Mouse (Mus musculus): ENCODE results near the gene Snap47. TPM values are rescaled to one million over a fixed set of nuclear protein-coding genes. Genes with fewer than 3 reads are reported as not detected.

The Snap47 gene
- polyA plus RNA-seq, 1 experiment from 2014 or later, result 108 TPM

DNA sequence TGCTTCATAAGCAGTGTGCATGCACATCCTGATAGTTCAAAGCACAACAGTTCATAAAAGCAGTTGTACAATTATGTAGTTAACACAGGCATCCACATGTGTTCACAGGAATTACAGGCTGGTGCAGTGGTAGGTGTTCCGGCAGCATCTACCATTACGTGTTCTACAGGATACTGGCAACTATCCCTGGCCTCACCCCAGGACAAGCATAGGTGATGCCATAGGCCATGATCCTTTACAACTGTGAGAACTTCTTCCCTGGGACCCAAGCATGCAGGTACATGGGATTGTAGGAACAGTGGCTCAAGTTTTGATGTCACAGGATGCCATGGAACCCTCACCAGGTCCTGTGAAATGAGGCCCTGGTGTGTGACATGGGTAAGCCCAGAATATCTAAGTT, 9.5 kb upstream of the Snap47 start:
- Histone ChIP-seq H3K4me3 (ENCODE audit: low read length) (no peak overlapping the region), H3K27ac (ENCODE audit: low read depth, low read length) (no peak overlapping the region)
- no peak for ATAC-seq (ENCODE audit: low FRiP score, low TSS enrichment)

DNA sequence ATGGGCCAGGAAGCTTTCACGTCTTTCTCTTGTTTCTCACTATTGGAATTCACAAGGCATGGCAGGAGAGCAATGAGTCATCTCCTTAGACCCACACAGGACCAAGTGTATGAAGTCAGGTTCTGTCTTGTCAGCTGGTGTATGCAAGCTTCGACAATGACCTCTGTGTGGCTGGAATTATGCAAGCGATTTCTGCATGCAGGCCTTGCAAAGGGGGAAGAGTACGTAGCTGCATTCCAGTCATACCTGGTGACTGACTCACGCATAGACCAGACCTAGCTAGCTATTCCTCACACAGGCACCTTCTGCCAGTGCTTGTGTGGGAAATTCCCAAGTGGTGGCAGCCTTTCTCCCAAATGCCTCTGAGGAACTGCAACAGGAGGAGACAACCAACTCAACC, 8.0 kb upstream of the Snap47 start:
- no peak for ATAC-seq (ENCODE audit: low FRiP score, low TSS enrichment)
- Histone ChIP-seq H3K27me3 (ENCODE audit: control insufficient read depth, insufficient read depth, low read length) (no peaks in the 10 kb centered on the region), H3K4me1 (ENCODE audit: control insufficient read depth, insufficient read depth, low read length) (no peaks in the 10 kb centered on the region), H3K4me2 (replicated peaks; ENCODE audit: low read depth, low read length) (no peak overlapping the region), H3K36me3 (ENCODE audit: control insufficient read depth, insufficient read depth, low read length) (peaks cover 66% of the 10 kb centered on the region), H3K4me3 (ENCODE audit: low read length) (no peak overlapping the region), H3K27ac (ENCODE audit: low read depth, low read length) (0 out of 2 replicates have a peak overlapping the region, but pooled peaks have one; percentile 24), H3K9ac (ENCODE audit: low read depth, low read length) (no peak overlapping the region), H3K9me3 (ENCODE audit: control insufficient read depth, low read length) (peaks cover 18% of the 10 kb centered on the region)
- WGBS, result 58% methylated on average over 5 of the region's 5 CpGs

More for the DNA sequence above, 9.5 kb upstream of the Snap47 start:
- H3K36me3 ChIP-seq (ENCODE audit: control insufficient read depth, insufficient read depth, low read length), result peaks cover 58% of the 10 kb centered on the region
- 95% methylated on average over 2 of the region's 2 CpGs for WGBS
- H3K4me1 ChIP-seq (ENCODE audit: control insufficient read depth, insufficient read depth, low read length), result no peaks in the 10 kb centered on the region
- H3K27me3 ChIP-seq (ENCODE audit: control insufficient read depth, insufficient read depth, low read length), result no peaks in the 10 kb centered on the region
- no peak overlapping the region for H3K4me2 ChIP-seq (replicated peaks; ENCODE audit: low read depth, low read length)
- no peak overlapping the region for H3K9ac ChIP-seq (ENCODE audit: low read depth, low read length)
- peaks cover 28% of the 10 kb centered on the region for H3K9me3 ChIP-seq (ENCODE audit: control insufficient read depth, low read length)

DNA sequence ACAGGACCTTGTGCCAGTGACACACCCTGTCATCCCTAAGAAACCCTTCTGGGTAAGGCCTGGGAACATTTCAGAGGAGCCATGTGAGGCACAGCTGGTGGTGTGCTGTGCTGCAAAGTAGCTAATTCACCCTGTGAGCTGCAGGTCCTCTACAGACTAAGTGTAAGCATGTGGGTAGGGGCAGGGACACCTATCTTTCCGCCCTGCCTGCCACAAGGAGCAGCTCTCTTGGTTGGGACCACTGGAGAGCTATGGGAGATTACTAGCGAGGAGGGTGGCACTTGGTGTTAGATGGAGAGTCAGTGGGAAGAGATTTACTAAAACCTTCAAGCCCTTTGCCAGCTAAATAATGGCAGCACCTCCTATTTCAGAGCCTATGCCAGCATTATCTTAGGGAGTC, 5.9 kb upstream of the Snap47 start:
- H3K4me2 ChIP-seq (replicated peaks; ENCODE audit: low read depth, low read length), result no peak overlapping the region
- ATAC-seq (ENCODE audit: low FRiP score, low TSS enrichment), result no peak
- H3K36me3 ChIP-seq (ENCODE audit: control insufficient read depth, insufficient read depth, low read length), result peaks cover 58% of the 10 kb centered on the region
- H3K9me3 ChIP-seq (ENCODE audit: control insufficient read depth, low read length), result no peaks in the 10 kb centered on the region
- no peak overlapping the region for H3K27ac ChIP-seq (ENCODE audit: low read depth, low read length)
- no peaks in the 10 kb centered on the region for H3K27me3 ChIP-seq (ENCODE audit: control insufficient read depth, insufficient read depth, low read length)
- no peak overlapping the region for H3K9ac ChIP-seq (ENCODE audit: low read depth, low read length)
- no peaks in the 10 kb centered on the region for H3K4me1 ChIP-seq (ENCODE audit: control insufficient read depth, insufficient read depth, low read length)
- 89% methylated on average over 2 of the region's 2 CpGs for WGBS
- no peak overlapping the region for H3K4me3 ChIP-seq (ENCODE audit: low read length)

DNA sequence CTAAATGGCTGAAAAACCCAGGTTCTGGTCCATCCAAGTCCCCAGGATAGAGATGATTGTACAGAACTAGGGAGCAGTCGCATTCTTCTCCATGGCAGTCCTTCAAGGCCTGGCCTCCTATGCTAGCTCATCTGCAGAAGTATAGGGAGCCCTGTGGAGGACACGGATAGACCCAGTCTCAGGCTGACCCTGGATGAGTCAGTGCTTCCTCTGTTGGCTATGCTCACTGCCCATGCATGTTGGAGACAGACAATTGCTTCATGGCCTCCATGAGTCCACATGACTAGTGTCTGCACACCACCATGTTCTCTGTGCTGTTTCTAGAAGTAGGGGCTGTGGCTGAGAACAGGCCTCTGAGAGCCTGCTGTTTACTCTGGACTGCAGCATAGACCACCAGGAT, 5.4 kb upstream of the Snap47 start:
- no peaks in the 10 kb centered on the region for H3K27me3 ChIP-seq (ENCODE audit: control insufficient read depth, insufficient read depth, low read length)
- no peak for ATAC-seq (ENCODE audit: low FRiP score, low TSS enrichment)
- no peak overlapping the region for H3K4me3 ChIP-seq (ENCODE audit: low read length)
- peaks cover 2% of the 10 kb centered on the region for H3K4me1 ChIP-seq (ENCODE audit: control insufficient read depth, insufficient read depth, low read length)
- H3K36me3 ChIP-seq (ENCODE audit: control insufficient read depth, insufficient read depth, low read length), result peaks cover 55% of the 10 kb centered on the region
- H3K9me3 ChIP-seq (ENCODE audit: control insufficient read depth, low read length), result no peaks in the 10 kb centered on the region
- no peak overlapping the region for H3K27ac ChIP-seq (ENCODE audit: low read depth, low read length)
- no peak overlapping the region for H3K4me2 ChIP-seq (replicated peaks; ENCODE audit: low read depth, low read length)
- no peak overlapping the region for H3K9ac ChIP-seq (ENCODE audit: low read depth, low read length)
- whole genome bisulfite sequencing, result 93% methylated on average over 2 of the region's 2 CpGs

DNA sequence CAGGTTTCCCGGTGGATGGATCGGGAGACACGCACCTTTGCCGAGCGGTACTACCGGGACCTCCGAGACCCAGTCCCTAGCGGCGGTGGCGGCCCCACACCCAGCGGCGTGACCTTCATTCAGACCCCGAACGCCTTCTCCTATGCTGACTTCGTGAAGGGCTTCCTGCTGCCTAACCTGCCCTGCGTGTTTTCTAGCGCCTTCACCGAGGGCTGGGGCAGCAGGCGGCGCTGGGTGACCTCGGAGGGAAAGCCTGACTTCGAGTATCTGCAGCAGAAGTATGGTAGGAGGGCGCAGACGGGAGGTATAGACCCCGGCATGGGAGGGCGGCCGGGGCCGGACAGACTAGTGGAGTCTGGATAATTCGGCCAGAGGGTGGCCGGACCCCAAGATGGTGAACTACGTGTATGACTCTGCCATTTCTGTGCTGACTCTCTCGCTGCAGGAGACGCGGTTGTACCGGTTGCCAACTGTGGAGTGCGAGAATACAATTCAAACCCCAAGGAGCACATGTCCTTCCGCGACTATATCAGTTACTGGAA, 685 bp downstream of the Snap47 start:
- Histone ChIP-seq H3K4me3 (ENCODE audit: low read length) (peak overlapping the region; percentile 83), H3K27me3 (ENCODE audit: control insufficient read depth, insufficient read depth, low read length) (no peaks in the 10 kb centered on the region), H3K4me2 (replicated peaks; ENCODE audit: low read depth, low read length) (peak overlapping the region; percentile 91), H3K4me1 (ENCODE audit: control insufficient read depth, insufficient read depth, low read length) (peaks cover 19% of the 10 kb centered on the region), H3K9ac (ENCODE audit: low read depth, low read length) (peak overlapping the region; percentile 80), H3K27ac (ENCODE audit: low read depth, low read length) (peak overlapping the region; percentile 66), H3K36me3 (ENCODE audit: control insufficient read depth, insufficient read depth, low read length) (peaks cover 26% of the 10 kb centered on the region), H3K9me3 (ENCODE audit: control insufficient read depth, low read length) (no peaks in the 10 kb centered on the region)
- peak; percentile 65 for ATAC-seq (ENCODE audit: low FRiP score, low TSS enrichment)
- WGBS, result under 1% methylated on average over 38 of the region's 38 CpGs

DNA sequence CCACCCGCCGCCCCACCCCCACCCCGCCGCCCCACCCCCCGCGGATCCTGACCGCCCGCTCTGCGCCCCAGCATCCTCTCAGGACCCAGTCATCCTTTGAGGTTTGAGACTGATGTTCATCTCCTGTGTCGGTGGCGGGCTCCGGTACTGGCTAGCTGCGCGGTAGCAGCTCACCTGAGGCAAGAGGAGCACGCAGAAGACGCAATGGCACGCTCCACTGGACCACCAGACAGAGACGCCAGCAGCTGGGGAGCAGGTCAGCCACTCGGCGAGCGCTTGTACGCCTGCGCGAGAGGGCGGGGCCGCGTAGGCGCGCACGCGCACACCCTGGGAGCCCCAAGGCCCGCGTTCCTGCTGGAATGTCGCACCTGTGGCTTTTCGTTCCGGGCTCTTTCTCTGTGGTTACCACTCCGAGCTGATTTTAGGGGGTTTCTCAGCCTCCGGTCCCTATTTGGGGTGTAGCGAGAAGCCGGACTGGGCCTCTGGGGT, 1.2 kb downstream of the Snap47 start, which contains the start of gene Jmjd4:
Gene Jmjd4, plus strand, starts transcription at position 305 of the 489 bp plus-strand sequence.
- H3K36me3 ChIP-seq (ENCODE audit: control insufficient read depth, insufficient read depth, low read length), result peaks cover 21% of the 10 kb centered on the region
- WGBS, result under 1% methylated on average over 39 of the region's 40 CpGs
- H3K9ac ChIP-seq (ENCODE audit: low read depth, low read length), result peak within 1 kb of the TSS; percentile 80
- peaks cover 19% of the 10 kb centered on the region for H3K4me1 ChIP-seq (ENCODE audit: control insufficient read depth, insufficient read depth, low read length)
- H3K4me3 ChIP-seq (ENCODE audit: low read length), result peak within 1 kb of the TSS; percentile 83
- no peaks in the 10 kb centered on the region for H3K9me3 ChIP-seq (ENCODE audit: control insufficient read depth, low read length)
- H3K27ac ChIP-seq (ENCODE audit: low read depth, low read length), result peak within 1 kb of the TSS; percentile 66
- H3K27me3 ChIP-seq (ENCODE audit: control insufficient read depth, insufficient read depth, low read length), result no peaks in the 10 kb centered on the region
- peak; percentile 96 for ATAC-seq (ENCODE audit: low FRiP score, low TSS enrichment)
- peak within 1 kb of the TSS; percentile 91 for H3K4me2 ChIP-seq (replicated peaks; ENCODE audit: low read depth, low read length)

DNA sequence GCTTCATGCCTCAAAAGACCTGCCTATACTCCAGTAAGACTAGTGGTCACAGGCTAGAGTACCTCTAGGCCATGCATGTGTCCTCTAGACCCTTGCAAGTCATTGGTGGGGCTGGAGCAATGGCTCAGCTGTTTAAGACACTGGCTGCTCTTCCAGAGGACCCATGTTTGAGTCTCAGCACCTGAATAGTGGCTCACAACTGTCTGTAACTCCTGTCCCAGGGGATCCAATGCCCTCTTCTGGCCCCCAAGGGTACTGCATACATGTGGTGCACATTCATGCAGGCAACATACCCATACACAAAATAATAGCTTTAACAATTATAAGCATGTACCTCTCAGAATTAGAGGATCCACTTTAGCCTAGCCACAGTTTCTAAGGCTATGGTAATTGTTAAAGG, 7.9 kb downstream of the Snap47 start:
- no peak for ATAC-seq (ENCODE audit: low FRiP score, low TSS enrichment)
- H3K4me1 ChIP-seq (ENCODE audit: control insufficient read depth, insufficient read depth, low read length), result no peaks in the 10 kb centered on the region
- H3K27me3 ChIP-seq (ENCODE audit: control insufficient read depth, insufficient read depth, low read length), result no peaks in the 10 kb centered on the region

DNA sequence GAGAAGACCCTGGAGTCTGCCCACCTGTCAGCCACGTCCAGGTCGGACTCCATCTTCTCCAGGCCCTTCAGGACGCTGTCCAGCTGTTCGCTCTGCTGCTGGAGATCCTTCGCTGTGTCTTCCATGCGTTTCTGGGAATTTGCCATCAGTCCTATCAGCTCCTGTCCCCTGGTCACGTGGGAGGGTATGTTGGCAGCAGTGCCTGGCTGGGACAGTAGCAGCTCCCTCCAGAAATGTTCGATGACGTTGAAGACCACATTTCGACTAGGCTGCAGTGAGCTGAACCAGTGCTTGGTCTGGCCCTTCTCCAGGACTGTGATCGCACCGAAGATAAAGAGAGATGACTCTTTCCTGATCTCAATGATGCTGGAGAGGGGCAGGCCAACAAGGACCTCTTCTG, 13.0 kb downstream of the Snap47 start:
- Histone ChIP-seq H3K4me1 (ENCODE audit: control insufficient read depth, insufficient read depth, low read length) (no peaks in the 10 kb centered on the region), H3K9ac (ENCODE audit: low read depth, low read length) (no peak overlapping the region), H3K4me3 (ENCODE audit: low read length) (no peak overlapping the region), H3K27me3 (ENCODE audit: control insufficient read depth, insufficient read depth, low read length) (no peaks in the 10 kb centered on the region), H3K27ac (ENCODE audit: low read depth, low read length) (no peak overlapping the region), H3K4me2 (replicated peaks; ENCODE audit: low read depth, low read length) (no peak overlapping the region), H3K36me3 (ENCODE audit: control insufficient read depth, insufficient read depth, low read length) (peaks cover 15% of the 10 kb centered on the region; the same call in 1 of the 2 replicates), H3K9me3 (ENCODE audit: control insufficient read depth, low read length) (0 out of 2 replicates have a peak, but pooled peaks cover 2% of the 10 kb centered on the region)
- no peak for ATAC-seq (ENCODE audit: low FRiP score, low TSS enrichment)
- WGBS, result 91% methylated on average over 12 of the region's 12 CpGs

More for the DNA sequence above, 7.9 kb downstream of the Snap47 start:
- Histone ChIP-seq H3K9ac (ENCODE audit: low read depth, low read length) (no peak overlapping the region), H3K27ac (ENCODE audit: low read depth, low read length) (no peak overlapping the region), H3K4me2 (replicated peaks; ENCODE audit: low read depth, low read length) (no peak overlapping the region), H3K4me3 (ENCODE audit: low read length) (no peak overlapping the region), H3K9me3 (ENCODE audit: control insufficient read depth, low read length) (no peaks in the 10 kb centered on the region), H3K36me3 (ENCODE audit: control insufficient read depth, insufficient read depth, low read length) (peaks cover 2% of the 10 kb centered on the region; the same call in 1 of the 2 replicates)

DNA sequence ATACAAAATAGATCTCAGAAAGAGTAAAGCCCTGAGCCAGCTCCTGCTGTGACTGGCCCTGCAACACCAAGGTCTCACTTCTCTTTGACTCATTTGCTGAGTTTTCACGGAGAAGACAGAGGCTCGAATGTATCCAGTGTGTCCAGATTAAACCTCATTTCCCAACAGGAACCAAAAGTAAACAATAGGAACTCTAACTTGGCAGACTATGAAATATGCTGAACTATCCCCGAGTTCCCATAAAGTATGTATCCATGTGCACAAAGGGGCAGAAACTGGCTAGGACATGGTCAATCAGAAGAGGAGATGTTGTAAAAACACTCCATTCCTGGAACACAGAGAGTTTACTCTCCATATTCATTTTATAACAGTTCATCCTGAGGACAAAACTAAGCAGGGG, 18.7 kb downstream of the Snap47 start:
- WGBS, result 67% methylated on average over 3 of the region's 3 CpGs
- H3K4me3 ChIP-seq (ENCODE audit: low read length), result no peak overlapping the region
- no peaks in the 10 kb centered on the region for H3K4me1 ChIP-seq (ENCODE audit: control insufficient read depth, insufficient read depth, low read length)
- H3K9ac ChIP-seq (ENCODE audit: low read depth, low read length), result no peak overlapping the region; the same call in 1 of the 2 replicates
- no peak for ATAC-seq (ENCODE audit: low FRiP score, low TSS enrichment)
- H3K36me3 ChIP-seq (ENCODE audit: control insufficient read depth, insufficient read depth, low read length), result peaks cover 28% of the 10 kb centered on the region
- H3K4me2 ChIP-seq (replicated peaks; ENCODE audit: low read depth, low read length), result no peak overlapping the region
- 0 out of 2 replicates have a peak, but pooled peaks cover 2% of the 10 kb centered on the region for H3K9me3 ChIP-seq (ENCODE audit: control insufficient read depth, low read length)
- H3K27ac ChIP-seq (ENCODE audit: low read depth, low read length), result no peak overlapping the region
- H3K27me3 ChIP-seq (ENCODE audit: control insufficient read depth, insufficient read depth, low read length), result no peaks in the 10 kb centered on the region
